Comparison of ENCODE assay signal across 8 mouse cellular contexts in genomic region chr11:51650691-51651515, GRCm38 (mm10). TPM values are rescaled to one million over a fixed set of nuclear protein-coding genes. Genes with fewer than 3 reads are reported as not detected.
DNase-seq lines count a peak whose midpoint lies in the region; ATAC-seq and TF ChIP-seq lines count a peak whose summit lies in the region.

N4bp3 (minus strand) TSS chr11:51650842.
D930048N14Rik (plus strand) TSS chr11:51650954.

- H3K4me1 ChIP-seq in forebrain, postnatal 0 days (ENCODE audit: insufficient read depth), result no peaks in the 10 kb centered on the region
- H3K4me1 ChIP-seq in hindbrain, embryonic 14.5 days (replicated peaks; ENCODE audit: control insufficient read depth, insufficient read depth, low read length), result peaks cover 23% of the 10 kb centered on the region
- peaks cover 13% of the 10 kb centered on the region for H3K4me1 ChIP-seq in liver, embryonic 11.5 days (replicated peaks; ENCODE audit: control insufficient read depth, insufficient read depth, low read length)

- 2% methylated on average over 70 of the region's 70 CpGs for WGBS in forebrain, postnatal 0 days
- WGBS in hindbrain, embryonic 14.5 days, result 2% methylated on average over 64 of the region's 70 CpGs
- 2% methylated on average over 69 of the region's 70 CpGs for WGBS in liver, embryonic 11.5 days

- TF ChIP-seq POLR2A in myocyte (IDR thresholded peaks at IDR 0.05; ENCODE audit: insufficient read length, low read depth), result peak; percentile 60

- no peaks in the 10 kb centered on the region for H3K27me3 ChIP-seq in forebrain, postnatal 0 days (ENCODE audit: insufficient read depth, low read length)
- peaks cover 18% of the 10 kb centered on the region; the same call in 1 of the 2 replicates for H3K27me3 ChIP-seq in hindbrain, embryonic 14.5 days (ENCODE audit: control insufficient read depth, insufficient read depth, low read length)
- H3K27me3 ChIP-seq in liver, embryonic 11.5 days (replicated peaks; ENCODE audit: control insufficient read depth, insufficient read depth, low read length), result peaks cover 16% of the 10 kb centered on the region
- no peaks in the 10 kb centered on the region for H3K27me3 ChIP-seq in myocyte (ENCODE audit: control insufficient read depth, insufficient read depth, insufficient read length)

- H3K79me2 ChIP-seq in myocyte (ENCODE audit: control insufficient read depth, insufficient read depth), result no peaks in the 10 kb centered on the region

- H3K9me3 ChIP-seq in forebrain, postnatal 0 days (ENCODE audit: low read length), result no peaks in the 10 kb centered on the region
- H3K9me3 ChIP-seq in hindbrain, embryonic 14.5 days (ENCODE audit: control insufficient read depth, low read length), result no peaks in the 10 kb centered on the region
- H3K9me3 ChIP-seq in liver, embryonic 11.5 days (ENCODE audit: control insufficient read depth, low read length), result no peaks in the 10 kb centered on the region

- peak within 1 kb of the TSS; percentile 73 for H3K9ac ChIP-seq in forebrain, postnatal 0 days
- peak within 1 kb of the TSS; percentile 77 for H3K9ac ChIP-seq in hindbrain, embryonic 14.5 days
- peak within 1 kb of the TSS; percentile 11 for H3K9ac ChIP-seq in liver, embryonic 11.5 days (ENCODE audit: low read depth, low read length)

- no peak; the same call in 1 of the 2 replicates for TF ChIP-seq CTCF in forebrain, postnatal 0 days (IDR thresholded peaks at IDR 0.05; ENCODE audit: low read depth)

- ATAC-seq in cerebellum, adult (ENCODE audit: insufficient number of reproducible peaks, low FRiP score, low TSS enrichment), result 0 out of 2 replicates have a peak, but pooled peaks have one; percentile 40
- peak; percentile 86 for ATAC-seq in forebrain, postnatal 0 days
- ATAC-seq in hindbrain, embryonic 14.5 days (ENCODE audit: low FRiP score), result peak; percentile 50
- ATAC-seq in liver, embryonic 11.5 days (replicated peaks; ENCODE audit: low FRiP score), result peak; percentile 72

- 0 out of 2 replicates have a peak within 1 kb of the TSS, but pooled peaks have one; percentile 29 for H3K27ac ChIP-seq in forebrain, postnatal 0 days (ENCODE audit: low read depth, low read length)
- peak within 1 kb of the TSS; percentile 14 for H3K27ac ChIP-seq in hindbrain, embryonic 14.5 days
- H3K27ac ChIP-seq in liver, embryonic 11.5 days (ENCODE audit: low read depth, low read length), result no peak within 1 kb of the TSS

- peak within 1 kb of the TSS; percentile 86 for H3K4me2 ChIP-seq in forebrain, postnatal 0 days (ENCODE audit: low read depth)
- H3K4me2 ChIP-seq in hindbrain, embryonic 14.5 days (replicated peaks), result peak within 1 kb of the TSS; percentile 94
- peak within 1 kb of the TSS; percentile 91 for H3K4me2 ChIP-seq in liver, embryonic 11.5 days
- H3K4me2 ChIP-seq in myocyte (ENCODE audit: low read depth), result peak within 1 kb of the TSS; percentile 90

- no peaks in the 10 kb centered on the region for H3K36me3 ChIP-seq in forebrain, postnatal 0 days (ENCODE audit: insufficient read depth)
- H3K36me3 ChIP-seq in hindbrain, embryonic 14.5 days (replicated peaks; ENCODE audit: control insufficient read depth, insufficient read depth), result no peaks in the 10 kb centered on the region
- H3K36me3 ChIP-seq in liver, embryonic 11.5 days (ENCODE audit: control insufficient read depth, insufficient read depth, low read length), result no peaks in the 10 kb centered on the region
- no peaks in the 10 kb centered on the region for H3K36me3 ChIP-seq in myocyte (ENCODE audit: control insufficient read depth, insufficient read depth)

- peak within 1 kb of the TSS; percentile 64 for H3K4me3 ChIP-seq in forebrain, postnatal 0 days (ENCODE audit: low read depth, low read length)
- H3K4me3 ChIP-seq in hindbrain, embryonic 14.5 days (replicated peaks; ENCODE audit: low read length), result peak within 1 kb of the TSS; percentile 67
- H3K4me3 ChIP-seq in liver, embryonic 11.5 days (ENCODE audit: low read depth, low read length), result peak within 1 kb of the TSS; percentile 50
- peak within 1 kb of the TSS; percentile 54 for H3K4me3 ChIP-seq in myocyte

- no peak for DNase-seq in cerebellum, adult 11 months
- peak; percentile 42 for DNase-seq in brain, adult 2 months (ENCODE audit: low read depth, low spot score)
- DNase-seq in forebrain, postnatal 0 days, result peak; percentile 56
- peak; percentile 57 for DNase-seq in hindbrain, embryonic 14.5 days (ENCODE audit: low spot score)
- peak; percentile 80 for DNase-seq in liver, embryonic 11.5 days (ENCODE audit: low spot score)
- DNase-seq in thymus, postnatal 10 days (ENCODE audit: low spot score in 2 of 2), result peak; percentile 50 to 68

- H3ac ChIP-seq in myocyte (ENCODE audit: control insufficient read depth, insufficient read length), result peak within 1 kb of the TSS; percentile 36

TF ChIP-seq in myocyte, 11 proteins besides CTCF, POLR2A, EP300 and RAD21:
- TF ChIP-seq MYOG (IDR thresholded peaks at IDR 0.05; ENCODE audit: control insufficient read depth in 1 of 3, insufficient read depth in 1 of 3, insufficient read length in 2 of 3, low read depth in 2 of 3) (no peak), MAX (IDR thresholded peaks at IDR 0.05; ENCODE audit: low read depth) (no peak), REST (IDR thresholded peaks at IDR 0.05; ENCODE audit: insufficient read depth, insufficient read length) (no peak), POLR2AphosphoS2 (IDR thresholded peaks at IDR 0.05; ENCODE audit: insufficient read length, low read depth) (no peak), TCF3 (IDR thresholded peaks at IDR 0.05; ENCODE audit: insufficient read length, low read depth) (no peak), CEBPB (IDR thresholded peaks at IDR 0.05; ENCODE audit: insufficient read depth, poor library complexity, severe bottlenecking) (no peak), USF1 (IDR thresholded peaks at IDR 0.05; ENCODE audit: low read depth) (no peak), TCF12 (IDR thresholded peaks at IDR 0.05; ENCODE audit: insufficient read depth, poor library complexity, severe bottlenecking) (no peak), E2F4 (IDR thresholded peaks at IDR 0.05; ENCODE audit: insufficient read depth) (no peak), MYOD1 (IDR thresholded peaks at IDR 0.05; ENCODE audit: control insufficient read depth in 1 of 3, insufficient read length in 2 of 3, low read depth in 2 of 3) (no peak), SRF (IDR thresholded peaks at IDR 0.05; ENCODE audit: control insufficient read depth, insufficient read length, low read depth) (no peak)
TF ChIP-seq in myocyte: peak in this region for 0.

RNA-seq across cellular contexts. Expression of gene N4bp3, which starts in this region (rescaled TPM):
- total RNA-seq in forebrain, postnatal 0 days (2014; rRNA removed), result 23.4 and 26.4 TPM in 2 replicates
- polyA plus RNA-seq in forebrain, postnatal 0 days (2015; fragmentation: Nextera tagmentation; extraction: Ambion mirVana), result 17.3 and 17.9 TPM in 2 replicates
- 19.9 and 22.4 TPM in 2 replicates for polyA plus RNA-seq in hindbrain, embryonic 14.5 days (2014; fragmentation: Nextera tagmentation; extraction: Ambion mirVana)
- 7.2 and 7.9 TPM in 2 replicates for polyA plus RNA-seq in liver, embryonic 11.5 days (2014; fragmentation: Nextera tagmentation; extraction: Ambion mirVana)
- 16.3 TPM for polyA plus RNA-seq in myocyte (2012; fragmentation: generic; extraction: Trizol)

RNA-seq across cellular contexts. Expression of gene D930048N14Rik, which starts in this region (rescaled TPM):
- total RNA-seq in forebrain, postnatal 0 days (2014; rRNA removed), result 0.85 and 1.1 TPM in 2 replicates
- 0.39 and 0.46 TPM in 2 replicates for polyA plus RNA-seq in forebrain, postnatal 0 days (2015; fragmentation: Nextera tagmentation; extraction: Ambion mirVana)
- 1.1 and 1.2 TPM in 2 replicates for polyA plus RNA-seq in hindbrain, embryonic 14.5 days (2014; fragmentation: Nextera tagmentation; extraction: Ambion mirVana)
- polyA plus RNA-seq in liver, embryonic 11.5 days (2014; fragmentation: Nextera tagmentation; extraction: Ambion mirVana), result 1.3 and 1.5 TPM in 2 replicates
- polyA plus RNA-seq in myocyte (2012; fragmentation: generic; extraction: Trizol), result 0.25 TPM

Comparison
In these comparisons a context has a peak if more than half of its experiments do, and no peak if none do; other contexts are left out.
1. H3K9ac ChIP-seq: peak in every context shown above with its lines; median percentile 77 in hindbrain, embryonic 14.5 days; 73 in forebrain, postnatal 0 days; 11 in liver, embryonic 11.5 days.